Mouse (Mus musculus) liver (tissue): ENCODE measurements at regions not wholly inside any gene's neighbourhood (a gene's known extent, or its start where the extent isn't known, plus 50 kb on each side); places are given as distances from the start of the nearest gene placed in this dataset.
A peak's percentile ranks its signal among the peaks of the same experiment; 100 is the strongest.
"Not testable (repeated sequence)": the region's sequence is repeated elsewhere in the genome, so short reads cannot be mapped to it uniquely, and the experiment has no call there.

Experiments
- DNase-seq: peaks from one replicate; pipeline ENCODE4 v3.0.0-alpha.2; 2020; ENCODE audit warnings: mixed read lengths

DNA sequence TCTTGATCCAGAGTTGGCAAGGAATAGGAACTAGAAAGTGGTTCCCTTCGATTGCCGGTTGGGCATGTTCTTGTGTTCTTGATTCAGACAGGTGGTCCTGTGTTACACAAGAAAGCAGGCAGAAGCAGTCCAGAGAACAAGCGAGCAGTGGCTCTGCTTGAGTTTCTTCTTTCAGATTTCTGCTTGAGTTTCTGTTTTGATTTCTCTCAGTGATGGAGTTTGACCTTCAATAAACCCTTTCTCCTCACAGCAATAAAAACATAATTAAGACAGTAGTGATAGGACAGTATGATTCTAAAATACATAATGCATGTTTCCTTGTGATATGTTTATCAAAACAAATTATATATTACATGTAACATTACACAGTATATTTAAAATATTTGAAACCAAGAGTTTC is 59.1 kb downstream of the Klf6 start:
- DNase-seq = no peak

DNA sequence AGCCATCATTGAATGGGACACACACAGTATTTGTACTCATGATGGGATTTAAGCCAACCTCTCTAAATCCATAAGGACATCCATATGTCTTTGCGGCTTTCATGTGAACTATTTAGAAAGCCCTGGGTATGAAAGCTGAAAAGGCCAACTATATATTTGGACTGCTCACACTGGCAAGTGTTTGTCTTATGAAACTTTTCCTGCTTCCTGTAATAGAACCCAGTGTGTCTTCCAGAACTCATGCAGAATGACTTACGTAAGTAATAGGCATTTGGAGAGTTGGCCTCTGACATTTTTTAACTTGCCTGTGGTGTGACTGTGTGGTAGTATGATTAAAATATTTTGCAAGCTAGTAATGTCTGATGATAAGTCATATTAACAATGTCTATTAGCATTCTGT is 70.2 kb downstream of the Klf6 start:
- no peak for DNase-seq

DNA sequence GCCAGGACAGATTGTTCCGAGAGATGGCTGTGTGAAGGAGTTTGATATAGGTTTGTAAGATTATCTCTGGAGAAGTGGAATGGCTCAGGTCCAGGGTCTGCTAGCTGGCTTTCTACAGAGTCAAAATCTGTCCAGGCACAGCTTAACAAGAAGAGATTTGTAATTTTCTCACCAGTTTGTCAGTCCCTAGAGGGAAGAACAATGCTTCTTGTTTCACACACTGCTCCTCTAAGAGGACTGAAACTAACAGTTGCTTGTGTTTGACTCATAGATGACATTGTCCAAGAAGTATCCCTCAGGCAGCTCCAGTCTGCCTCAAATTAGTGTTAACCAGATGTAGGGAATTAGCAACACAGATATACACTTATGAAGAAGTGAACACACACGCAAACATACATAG is 76.2 kb downstream of the Klf6 start:
- DNase-seq = no peak

DNA sequence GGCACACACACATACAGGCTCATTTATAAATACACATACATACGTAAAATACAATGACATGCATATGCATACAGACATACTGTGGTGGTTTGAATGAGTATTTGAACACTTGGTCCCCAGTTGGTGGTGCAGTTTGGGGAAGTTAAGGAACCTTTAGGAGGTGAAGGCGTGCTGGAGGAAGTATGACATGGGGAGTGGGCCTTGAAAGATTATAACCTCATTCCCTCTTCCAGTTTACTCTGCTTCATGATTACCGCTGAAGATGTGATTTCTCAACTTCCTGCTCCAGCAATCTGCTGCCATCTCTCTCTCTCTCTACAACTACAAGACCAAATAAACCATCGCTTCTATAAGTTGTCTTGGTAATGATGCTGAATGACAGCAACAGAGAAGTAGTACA is 76.7 kb downstream of the Klf6 start:
- DNase-seq = no peak

DNA sequence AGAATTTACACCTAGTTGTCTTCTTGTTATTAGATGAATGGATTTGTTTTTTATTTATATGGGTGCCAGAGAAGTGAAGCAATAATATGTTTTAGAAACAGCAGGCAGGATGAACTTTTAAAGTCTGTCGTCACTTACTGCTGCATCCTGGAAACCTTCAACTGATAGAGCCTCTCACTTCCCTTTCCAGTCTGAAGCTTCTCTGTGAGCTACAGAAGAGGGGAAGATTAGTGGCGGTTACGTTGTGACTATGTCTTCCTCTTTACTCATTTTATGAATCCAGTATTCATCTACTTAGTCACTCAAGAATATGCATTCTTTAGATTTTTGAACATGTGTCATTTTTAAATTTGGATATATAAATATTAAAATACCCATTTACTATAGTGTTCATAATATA is 78.1 kb downstream of the Klf6 start:
- DNase-seq = no peak

DNA sequence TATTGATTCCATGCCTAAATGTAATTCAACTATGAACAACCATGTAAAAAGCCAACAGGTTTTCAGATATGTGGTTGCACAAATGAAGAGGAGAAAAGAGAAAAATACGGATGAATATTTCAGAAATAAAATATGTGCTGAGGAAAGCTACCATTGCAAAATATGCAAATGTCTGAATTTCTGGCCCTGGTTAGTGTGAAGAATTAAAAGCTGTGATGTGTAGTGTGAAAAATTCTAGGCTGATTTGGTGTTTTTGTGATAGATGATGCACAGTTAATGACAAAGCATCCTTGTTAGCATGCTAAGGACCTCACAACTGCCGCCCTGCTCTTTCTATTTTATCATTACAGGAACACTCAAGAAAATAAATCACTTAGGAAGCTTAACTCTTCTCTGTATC is 91.6 kb downstream of the Klf6 start:
- no peak for DNase-seq

DNA sequence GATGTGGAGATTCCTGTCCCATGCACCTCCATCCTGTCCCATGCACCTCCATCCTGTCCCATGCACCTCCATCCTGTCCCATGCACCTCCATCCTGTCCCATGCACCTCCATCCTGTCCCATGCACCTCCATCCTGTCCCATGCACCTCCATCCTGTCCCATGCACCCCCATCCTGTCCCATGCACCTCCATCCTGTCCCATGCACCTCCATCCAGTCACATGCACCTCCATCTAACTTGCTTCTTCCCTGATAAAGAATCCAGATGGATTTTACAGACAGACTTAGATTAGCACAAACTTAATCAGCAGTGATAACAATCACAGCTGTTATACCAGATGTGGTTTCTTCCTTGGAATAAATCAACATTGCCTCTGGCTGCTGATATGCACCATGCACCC is 93.8 kb downstream of the Klf6 start:
- not testable (repeated sequence) for DNase-seq

DNA sequence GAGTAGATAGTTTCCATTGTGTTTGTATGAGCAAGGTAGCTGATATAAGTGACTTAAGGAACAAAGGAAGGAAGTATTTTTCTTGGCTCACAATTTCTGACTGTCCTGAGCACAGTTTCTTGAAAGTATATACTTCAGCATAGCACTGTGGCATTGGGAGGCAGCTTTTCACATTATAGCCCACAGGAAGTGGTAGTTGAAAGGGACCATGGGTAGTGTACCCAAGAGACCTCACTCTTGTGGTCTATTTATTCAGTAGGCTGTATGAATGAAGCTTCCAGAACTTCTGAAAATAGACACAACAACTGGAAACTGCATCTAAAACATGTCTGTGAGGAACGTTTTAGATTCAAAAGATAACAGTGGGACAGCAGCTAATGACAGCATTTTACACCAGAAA is 94.9 kb downstream of the Klf6 start:
- no peak for DNase-seq

DNA sequence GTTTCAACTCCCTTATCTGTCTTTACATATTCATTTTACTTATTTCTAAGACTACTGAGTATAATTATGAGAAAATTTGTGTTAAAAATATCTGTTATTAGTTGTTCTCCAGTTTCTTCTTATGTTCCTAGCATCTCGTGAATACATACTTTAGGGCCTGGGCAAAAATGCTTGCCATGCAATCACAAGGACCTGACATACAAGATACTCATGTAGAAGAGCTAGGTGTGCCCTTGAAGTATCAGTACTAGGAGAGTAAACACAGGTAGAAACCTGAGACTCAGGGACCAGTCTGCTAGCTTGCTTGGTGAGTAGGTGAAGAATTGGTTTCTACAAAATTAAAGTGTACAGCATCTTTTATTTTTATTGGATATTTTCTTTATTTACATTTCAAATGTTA is 101.7 kb downstream of the Klf6 start:
- DNase-seq = no peak

DNA sequence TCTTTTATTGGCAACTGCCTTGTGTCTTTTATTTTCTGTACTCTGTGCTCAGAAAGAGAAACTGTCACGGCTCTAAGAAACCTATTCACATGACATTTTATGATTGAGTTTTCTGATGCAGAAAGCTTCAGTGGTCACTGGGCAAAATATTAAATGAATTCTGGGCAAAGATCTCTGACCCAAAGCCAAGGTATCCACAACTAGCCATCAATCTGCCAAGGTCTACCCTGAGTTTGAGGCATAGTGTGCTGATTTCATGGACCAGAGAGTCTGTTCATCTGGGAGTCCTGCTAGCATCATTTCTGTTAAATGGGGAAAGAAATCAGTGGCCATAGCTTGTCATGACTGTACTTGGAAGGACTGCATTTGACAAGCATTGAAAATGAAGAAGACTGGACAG is 103.3 kb downstream of the Klf6 start:
- no peak for DNase-seq

DNA sequence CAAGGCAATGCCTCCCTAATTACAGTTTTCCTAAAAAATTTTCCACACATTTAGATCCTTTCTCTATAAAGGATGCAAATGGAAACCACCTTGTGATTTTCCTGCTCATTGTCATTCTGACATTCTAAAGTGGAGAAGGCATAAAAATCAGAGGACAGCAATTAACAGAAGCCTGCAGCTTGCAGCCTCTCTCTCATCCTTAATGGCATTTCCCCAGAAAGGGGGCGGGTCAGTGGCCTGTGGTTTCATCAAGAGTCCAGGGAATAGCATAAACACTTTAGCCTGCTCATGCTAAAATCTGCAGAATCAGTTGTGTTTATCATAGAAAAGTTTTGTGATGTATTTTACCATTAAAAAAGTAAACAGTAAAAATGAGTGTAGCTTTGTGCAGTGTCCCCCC is 117.3 kb downstream of the Klf6 start:
- DNase-seq = no peak

DNA sequence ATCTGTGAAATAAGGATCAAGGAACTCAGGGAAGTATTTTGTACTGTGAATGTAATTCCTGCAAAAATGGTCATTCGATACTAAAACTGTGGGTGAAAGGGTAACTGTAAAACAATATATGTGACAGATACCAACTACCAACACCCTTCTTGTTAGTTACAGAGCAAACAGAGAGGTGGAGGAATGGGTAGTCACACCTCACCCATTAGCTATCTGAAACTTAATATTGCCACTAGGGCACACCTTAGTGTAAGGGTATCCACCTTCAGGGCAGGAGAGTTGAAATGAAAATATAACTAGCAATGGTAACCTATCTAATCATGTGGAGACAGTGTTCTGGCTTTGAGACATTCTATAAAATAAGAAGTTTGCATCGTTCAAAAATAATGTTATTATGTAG is 126.2 kb downstream of the Klf6 start:
- no peak for DNase-seq

DNA sequence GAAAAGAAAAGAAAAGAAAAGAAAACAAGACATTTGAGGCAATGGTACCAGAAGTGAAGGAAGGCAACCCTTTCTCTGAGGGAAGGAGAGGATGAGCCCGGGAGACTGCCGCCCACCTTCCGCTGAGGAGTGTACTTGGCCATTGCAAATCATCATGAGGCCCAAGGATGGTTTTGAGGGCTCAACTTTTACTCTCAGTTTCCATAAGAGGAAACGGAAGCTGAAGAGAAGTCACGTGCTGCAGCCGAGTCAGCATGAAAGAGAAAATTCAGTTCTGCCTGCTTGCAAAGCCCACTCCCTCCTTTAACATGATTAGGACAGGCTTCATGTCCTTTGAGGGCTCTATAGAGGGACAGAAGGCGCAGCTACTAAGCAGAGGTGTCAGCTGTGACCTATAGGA is 127.1 kb downstream of the Klf6 start:
- DNase-seq = no peak

DNA sequence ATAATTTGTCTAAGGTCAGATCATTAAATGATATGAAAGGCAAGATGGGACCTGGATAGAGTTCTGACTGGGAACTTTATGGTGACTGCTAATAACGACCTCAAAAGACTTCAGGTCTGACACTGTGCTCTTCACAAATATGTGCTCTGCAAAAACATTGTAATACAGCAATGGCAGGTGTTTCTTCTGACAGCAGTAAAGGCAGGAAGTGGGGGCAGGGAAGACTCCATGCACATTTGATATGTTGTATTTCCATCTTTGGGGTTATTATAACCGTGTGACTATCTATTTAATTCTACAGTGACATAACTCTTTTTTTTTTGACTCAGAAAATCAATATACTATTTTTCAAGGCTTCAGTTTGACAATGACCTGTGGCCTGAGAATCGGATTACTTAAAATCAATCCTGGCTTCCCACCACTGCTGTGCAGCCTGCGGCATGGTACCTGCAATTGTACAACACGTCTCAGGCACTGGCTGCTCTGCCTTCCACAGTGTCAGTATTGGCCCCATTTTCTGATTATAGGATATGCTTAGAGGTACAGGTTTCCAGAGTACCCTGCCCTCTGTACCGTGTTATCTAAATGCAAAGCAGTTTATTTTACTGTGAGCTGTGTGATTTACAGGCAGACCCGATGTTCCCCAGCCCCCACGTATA is 139.4 kb downstream of the Klf6 start:
- no peak for DNase-seq

DNA sequence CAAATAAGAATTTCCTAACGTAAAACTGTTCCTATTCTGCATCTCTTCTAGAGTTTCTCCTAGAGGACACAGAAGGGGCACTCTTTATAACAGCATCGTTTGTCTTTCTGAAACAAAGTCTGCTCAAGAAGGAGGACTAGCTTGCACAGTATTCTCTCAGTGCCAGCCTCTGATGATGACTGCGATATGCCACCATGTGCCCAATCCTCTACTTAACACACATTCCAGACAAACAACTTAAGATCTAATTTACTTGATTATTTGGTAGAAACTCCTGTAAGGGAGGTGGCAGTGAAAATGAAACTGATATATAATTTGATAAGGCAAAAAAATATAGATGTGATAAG is 139.9 kb downstream of the Klf6 start:
- no peak for DNase-seq

DNA sequence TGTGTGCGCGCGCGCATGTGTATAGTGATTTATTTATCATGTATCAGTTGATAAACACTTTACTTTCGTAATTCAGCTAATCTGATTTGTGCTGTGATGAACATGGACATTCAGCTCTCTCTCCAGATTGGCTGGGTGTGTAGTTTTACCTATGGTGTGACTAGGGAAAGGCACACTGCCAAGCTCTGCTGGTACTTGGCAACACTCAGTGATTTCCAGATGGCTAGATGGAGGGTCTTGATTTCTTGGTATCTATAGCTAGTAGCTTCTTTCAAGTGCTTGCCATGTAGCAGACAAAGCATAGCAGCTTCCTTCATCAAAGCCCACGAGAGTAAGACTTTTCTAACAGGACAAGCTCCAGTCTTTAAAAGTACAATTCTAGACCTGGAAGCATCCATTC is 144.6 kb downstream of the Klf6 start:
- DNase-seq = no peak

DNA sequence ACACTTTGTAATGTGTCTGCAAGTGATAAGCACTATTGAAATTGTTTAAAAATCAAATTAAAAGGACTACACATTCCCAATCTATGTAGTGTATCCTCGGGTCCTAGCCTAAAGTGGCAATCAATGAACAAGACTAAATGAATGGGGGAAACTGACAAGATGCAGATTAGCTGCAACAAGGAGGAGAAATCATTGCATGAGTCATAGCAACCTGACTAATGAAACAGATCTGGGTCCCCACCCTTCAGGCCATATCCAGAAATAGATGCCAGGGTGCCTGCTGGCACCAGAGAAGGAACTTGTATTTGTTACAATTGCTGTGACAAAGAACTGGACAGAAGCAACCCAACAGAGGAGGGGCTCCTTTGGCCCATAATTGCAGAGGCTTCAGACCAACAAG is 148.4 kb downstream of the Klf6 start:
- no peak for DNase-seq

DNA sequence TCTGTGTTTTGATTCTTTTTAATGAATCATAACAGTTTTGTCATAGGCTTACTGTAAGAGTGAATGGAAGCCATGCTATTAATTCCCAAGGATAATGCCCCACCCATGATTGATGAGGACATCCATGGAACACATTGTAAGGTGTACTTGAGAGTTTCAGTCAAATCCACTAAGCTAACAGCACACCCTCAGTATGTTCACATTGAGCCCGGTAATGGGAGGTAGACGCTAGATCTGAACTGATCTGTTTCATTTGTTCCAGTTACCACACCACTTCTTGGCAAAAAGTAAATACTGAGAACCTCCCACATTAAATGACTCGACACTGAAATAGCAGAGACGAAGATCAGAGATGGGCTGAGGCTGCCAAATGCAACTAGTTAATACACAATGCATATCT is 165.9 kb downstream of the Klf6 start:
- DNase-seq = no peak

DNA sequence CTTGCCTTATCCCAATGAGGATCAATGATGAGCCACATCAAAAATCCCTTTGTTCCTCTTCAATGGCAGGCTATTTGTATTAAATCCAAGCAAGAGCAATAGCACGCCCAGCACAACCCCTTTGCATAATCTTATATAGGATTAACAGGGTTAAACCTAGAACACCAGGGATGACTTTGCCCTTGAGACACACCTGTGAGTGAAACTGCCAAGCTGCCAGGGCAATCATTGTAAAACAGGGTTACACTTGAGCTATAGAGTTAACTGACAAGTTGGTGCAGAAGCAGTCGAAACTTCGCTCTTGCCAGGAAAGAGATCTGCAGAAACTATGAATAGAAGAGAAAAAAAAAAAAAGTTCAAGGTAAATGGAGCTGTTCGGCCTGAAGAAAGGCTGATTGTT is 167.6 kb downstream of the Klf6 start:
- DNase-seq = no peak

DNA sequence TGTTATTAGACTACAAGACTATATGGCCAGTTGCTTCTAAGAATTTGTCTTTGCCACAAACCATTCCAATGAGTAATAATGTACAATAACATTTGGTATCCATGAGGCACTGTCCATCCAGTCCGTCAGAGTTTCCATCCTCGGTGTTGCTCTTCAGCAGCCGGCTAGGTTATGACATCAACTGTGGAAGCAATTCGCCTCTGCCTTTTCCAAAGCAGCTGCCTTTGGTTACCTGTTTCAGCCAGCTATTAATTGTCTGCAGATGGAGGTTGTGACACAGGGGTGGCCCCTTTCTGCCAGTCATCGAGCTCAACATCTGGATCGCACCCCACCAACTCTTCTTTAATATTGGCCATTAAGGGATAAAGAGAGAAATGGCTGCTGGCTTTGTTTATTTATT is 168.2 kb downstream of the Klf6 start:
- DNase-seq = no peak

DNA sequence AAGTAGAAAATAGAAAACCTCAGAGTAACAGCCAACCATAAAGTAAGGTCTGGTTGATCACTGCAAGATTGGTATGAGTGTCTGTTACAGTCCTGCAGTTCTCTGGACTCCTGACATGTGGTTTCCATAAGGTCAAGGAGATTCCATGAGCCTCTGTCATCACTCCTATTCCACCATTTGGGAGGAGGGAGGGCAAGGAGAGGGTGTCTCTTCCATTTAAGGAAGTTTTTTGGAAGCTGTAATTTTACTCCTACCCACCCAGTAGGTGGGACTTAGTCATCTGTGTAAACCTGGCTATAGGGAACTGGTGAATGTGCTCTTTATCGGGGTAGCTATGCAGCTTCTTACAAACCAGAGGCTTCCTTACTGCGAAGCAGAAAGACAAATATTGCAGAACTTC is 168.8 kb downstream of the Klf6 start:
- no peak for DNase-seq

DNA sequence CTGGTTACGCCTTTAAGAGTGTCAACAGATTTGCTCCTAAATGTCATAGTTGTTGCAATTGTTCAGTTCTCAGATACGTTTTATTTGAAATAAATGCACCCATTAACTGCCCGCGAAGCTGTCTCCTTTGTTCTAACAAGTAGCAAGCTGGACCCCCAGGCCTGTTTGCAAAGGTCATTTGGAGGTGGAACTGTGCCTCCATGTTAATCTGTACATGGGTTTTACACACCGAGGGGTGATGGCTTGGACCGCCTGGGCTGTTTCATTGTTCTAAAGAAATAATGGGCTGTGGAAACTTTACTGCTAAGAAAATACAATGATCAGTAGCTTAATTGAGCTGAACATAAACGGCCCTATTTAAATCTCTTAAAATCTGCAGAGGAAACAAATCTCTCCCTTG is 178.8 kb downstream of the Klf6 start:
- DNase-seq = no peak

DNA sequence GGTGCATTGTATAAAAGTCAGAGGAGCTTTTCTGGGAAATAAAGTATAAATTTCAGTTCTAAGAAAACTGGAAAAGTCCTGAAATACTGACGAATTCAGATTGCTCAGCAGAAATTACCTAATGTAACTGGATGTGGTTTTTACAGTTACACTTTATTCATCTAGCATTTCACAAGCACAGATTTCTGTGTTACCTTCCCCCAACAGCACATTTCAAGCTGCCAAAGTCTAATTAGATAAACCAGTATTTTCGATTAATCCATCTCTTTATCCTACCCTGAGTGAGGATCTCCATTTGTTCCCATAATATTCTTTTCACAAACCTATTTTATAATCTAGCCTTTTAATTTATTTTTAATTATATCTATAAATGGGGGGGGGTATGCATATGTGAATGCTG is 179.4 kb downstream of the Klf6 start:
- DNase-seq = no peak

DNA sequence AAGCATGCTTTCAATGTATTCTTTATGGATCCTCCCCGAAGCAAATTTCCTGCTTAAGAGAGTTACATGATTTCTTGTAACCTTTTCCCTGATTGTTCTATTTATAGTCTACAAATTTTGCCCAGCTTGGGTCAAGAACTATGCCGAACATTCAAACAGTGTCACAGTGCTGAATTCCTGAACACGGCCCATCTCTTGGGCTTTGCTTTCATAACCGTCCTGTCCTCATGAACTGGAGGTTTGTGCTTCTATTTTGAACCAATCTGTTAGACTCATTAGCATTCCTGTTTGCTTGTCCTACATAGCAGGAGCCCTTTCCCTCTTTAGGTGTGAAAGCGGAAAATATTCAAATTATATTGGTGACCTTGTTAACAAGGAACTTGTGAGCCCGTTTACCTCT is 181.2 kb downstream of the Klf6 start:
- no peak for DNase-seq

DNA sequence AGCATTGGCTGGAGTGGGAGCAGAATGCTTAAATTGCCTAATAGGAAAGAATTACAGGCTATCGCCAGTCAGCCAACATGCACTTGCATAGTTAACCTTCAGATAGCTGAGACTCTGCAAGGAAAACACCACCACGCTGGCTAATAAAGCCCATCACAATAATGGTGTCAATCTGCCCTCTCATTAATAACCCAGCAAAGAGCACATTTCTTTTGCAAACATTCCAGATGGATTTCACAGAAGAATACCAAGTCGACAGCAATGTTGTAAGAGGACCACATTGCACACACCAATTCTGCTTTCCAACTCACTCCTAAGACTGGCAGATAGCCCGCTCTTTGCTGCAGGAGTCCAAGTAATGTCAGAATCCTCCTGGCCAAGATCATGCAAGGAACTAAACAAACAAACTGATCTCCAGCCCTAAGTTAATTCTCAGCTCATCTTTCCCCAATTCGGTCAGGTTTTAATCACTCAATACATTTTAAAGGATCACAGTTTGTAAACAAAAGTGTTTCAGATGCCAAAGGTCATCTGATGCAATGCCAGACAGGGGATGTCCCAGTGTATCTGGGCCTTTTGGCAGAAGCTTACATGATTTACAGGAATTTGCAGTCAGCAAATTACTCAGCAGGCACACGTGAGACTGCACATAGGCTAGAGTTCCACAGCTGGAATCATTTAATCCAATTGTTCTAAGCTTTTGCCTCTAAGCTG is 198.4 kb downstream of the Klf6 start:
- peak; percentile 7 for DNase-seq
